Mouse (Mus musculus) layer of hippocampus, adult 6 months (tissue): ENCODE data around the gene Olfr1494. TPM values are rescaled to one million over a fixed set of nuclear protein-coding genes. Genes with fewer than 3 reads are reported as not detected.

Experiments
- long read RNA-seq, 2 experiments: library from polyadenylated mRNA; unstranded; transcript quantifications; one replicate each; pipeline ENCODE4 v2.0.0; 2019 to 2020
- polyA plus RNA-seq: library from polyadenylated mRNA; unstranded; fragments of <200 nt; fragmentation: Nextera tagmentation; gene quantifications from 2 replicates; pipeline ENCODE4 v1.2.3, GENCODE M21; 2021

The Olfr1494 gene
- polyA plus RNA-seq: not detected in 2 replicates
- long read RNA-seq, experiment 1: 0 reads
- long read RNA-seq, experiment 2: 0 reads

DNA sequence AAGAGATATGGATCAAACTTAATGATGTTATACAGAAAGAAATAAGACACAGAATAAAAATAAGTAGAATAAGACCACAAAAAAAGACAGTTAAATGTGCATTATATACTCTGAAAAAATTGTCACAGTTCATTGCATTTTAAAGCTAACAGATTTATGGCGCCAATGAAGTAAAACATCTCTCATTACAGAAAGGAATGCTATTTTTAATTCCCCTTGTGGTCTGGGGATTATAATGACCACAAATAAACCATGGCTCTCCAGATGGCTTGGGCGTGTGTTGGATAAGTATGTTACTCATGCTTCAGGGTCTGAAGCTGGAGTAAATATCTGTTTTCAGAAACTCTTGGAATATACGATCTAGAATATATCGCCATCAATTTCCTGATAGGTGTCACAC, at the start of gene Olfr1494:
Gene Olfr1494 (plus strand): TSS at position 301 of the 400 bp plus-strand sequence.

DNA sequence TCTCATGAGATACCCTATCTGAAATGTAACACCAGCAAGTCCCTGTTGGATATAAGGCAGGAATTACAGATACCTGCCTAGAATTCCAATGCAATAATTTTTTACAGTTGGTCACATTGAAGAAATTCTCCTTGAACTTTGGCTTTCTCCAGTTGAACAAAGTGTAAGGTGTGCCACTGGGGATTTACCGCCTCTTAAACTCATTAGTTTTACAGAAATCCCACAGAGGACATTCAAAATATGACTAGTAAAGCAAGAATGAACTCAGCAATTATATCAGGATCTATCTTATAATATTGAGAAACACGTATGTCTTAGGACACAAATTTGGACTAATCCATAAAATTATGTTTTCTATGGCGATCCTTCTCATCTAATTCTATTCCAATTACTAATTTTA, 42.6 kb upstream of the Olfr1494 start, which contains the start of gene Olfr1491:
Gene Olfr1491 (plus strand): TSS at position 301 of the 400 bp plus-strand sequence.

DNA sequence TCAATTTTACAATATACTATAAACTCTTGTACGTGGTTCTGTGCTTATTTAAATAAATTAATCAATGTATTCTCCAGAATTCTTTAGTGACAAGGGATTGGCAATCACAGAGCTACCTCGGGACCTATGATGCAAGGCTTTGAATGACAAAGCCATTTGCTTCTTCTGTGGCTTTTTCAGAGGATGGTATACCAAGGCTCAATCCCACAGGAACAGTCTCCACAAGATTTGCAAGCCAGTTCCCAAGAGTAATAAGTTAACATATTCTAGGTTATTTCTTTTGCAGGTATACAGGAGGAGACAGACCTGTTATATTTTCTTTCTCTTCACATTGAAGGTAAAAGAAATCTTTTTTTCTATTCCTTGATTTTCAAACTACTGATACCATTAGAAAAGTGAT, 16.6 kb upstream of the Olfr1494 start, which contains the start of gene Olfr1493-ps1:
Gene Olfr1493-ps1 (plus strand): TSS at position 301 of the 400 bp plus-strand sequence.

DNA sequence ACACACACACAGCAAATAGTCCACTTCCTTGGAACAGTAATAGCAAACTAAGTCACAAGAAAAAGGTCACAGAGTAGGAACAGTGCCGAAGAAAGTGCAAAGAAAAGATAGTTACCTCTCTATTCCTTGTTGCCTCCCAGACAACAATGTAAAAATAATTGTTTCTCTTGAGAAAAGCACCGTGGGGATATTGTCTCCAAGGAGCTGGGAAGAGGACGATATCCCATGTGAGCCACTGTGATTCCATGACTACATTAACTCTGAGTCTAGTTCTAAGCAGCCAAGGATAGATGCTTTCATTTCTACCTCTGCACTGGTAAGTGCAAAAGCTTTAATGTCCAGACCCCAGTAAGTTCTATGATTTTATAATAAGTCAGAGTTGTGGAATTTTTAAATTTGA, 24.8 kb downstream of the Olfr1494 start, which contains the start of gene Olfr1495:
Gene Olfr1495 (plus strand): TSS at position 301 of the 400 bp plus-strand sequence.

DNA sequence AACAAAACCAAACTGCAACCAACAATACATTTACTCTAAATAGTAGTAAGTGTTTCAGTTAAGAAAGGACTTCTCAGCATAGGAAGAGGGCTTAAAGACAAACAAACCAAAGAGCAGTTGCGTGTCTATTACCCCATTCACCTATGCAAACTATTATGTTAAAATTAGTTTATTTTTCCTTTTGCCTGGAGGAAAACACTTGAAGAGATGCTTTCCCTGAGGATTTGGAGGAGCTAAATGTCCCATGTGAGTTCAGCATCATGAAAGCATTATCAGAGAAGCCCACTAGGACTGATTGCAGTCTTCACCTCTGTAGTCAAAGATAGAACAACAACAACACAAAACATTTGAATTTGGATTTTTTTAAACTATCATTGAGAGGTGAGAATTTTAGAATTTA, 38.0 kb downstream of the Olfr1494 start, which contains the start of gene Olfr1496:
Gene Olfr1496 (plus strand): TSS at position 301 of the 400 bp plus-strand sequence.

DNA sequence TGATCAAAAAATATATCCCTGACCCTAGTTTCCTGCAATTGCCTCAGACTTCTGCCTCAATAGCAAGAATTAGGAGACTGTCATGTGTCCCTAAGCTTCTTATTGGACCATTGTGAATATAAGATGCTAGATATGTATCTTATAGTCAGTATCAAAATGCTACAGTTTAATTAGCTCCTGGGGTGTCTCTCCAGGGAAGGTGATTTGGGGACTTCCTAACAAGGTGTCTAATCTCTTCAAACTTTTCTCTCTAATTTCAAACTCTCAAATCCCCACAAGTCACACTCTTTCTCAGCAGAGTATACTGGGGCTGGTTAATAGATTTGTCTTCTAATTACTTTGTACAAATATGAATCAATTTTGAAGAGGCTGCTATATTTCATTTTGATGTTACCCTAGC, 58.6 kb downstream of the Olfr1494 start, which contains the start of gene Olfr1497:
Gene Olfr1497 (minus strand): TSS at position 101 of the 400 bp plus-strand sequence.

Other genes with a start within 250 kb of the Olfr1494 start
- not detected in 2 replicates for gene Olfr1477, start 239.2 kb upstream of the Olfr1494 start, polyA plus RNA-seq
- not detected in 2 replicates for gene Olfr1480, start 211.8 kb upstream of the Olfr1494 start, polyA plus RNA-seq
- not detected in 2 replicates for gene Olfr1484, start 156.2 kb upstream of the Olfr1494 start, polyA plus RNA-seq
- gene Olfr1487, start 122.4 kb upstream of the Olfr1494 start, polyA plus RNA-seq: not detected in 2 replicates
- not detected in 2 replicates for gene Olfr1489, start 108.1 kb upstream of the Olfr1494 start, polyA plus RNA-seq
- gene Olfr1490, start 88.6 kb upstream of the Olfr1494 start, polyA plus RNA-seq: not detected in 2 replicates
- not detected in 2 replicates for gene Olfr1491, start 42.5 kb upstream of the Olfr1494 start, polyA plus RNA-seq
- not detected in 2 replicates for gene Olfr1493-ps1, start 16.4 kb upstream of the Olfr1494 start, polyA plus RNA-seq
- gene Olfr1495, start 24.9 kb downstream of the Olfr1494 start, polyA plus RNA-seq: not detected in 2 replicates
- gene Olfr1496, start 38.1 kb downstream of the Olfr1494 start, polyA plus RNA-seq: not detected in 2 replicates
- gene Olfr1497, start 58.5 kb downstream of the Olfr1494 start, polyA plus RNA-seq: not detected in 2 replicates
- gene Olfr1499, start 79.7 kb downstream of the Olfr1494 start, polyA plus RNA-seq: not detected in 2 replicates
- not detected in 2 replicates for gene Olfr1500, start 90.8 kb downstream of the Olfr1494 start, polyA plus RNA-seq
- gene Olfr1501, start 111.0 kb downstream of the Olfr1494 start, polyA plus RNA-seq: not detected in 2 replicates
- gene Olfr1502, start 122.1 kb downstream of the Olfr1494 start, polyA plus RNA-seq: not detected in 2 replicates
- not detected in 2 replicates for gene Olfr1504, start 158.2 kb downstream of the Olfr1494 start, polyA plus RNA-seq
- not detected in 2 replicates for gene Olfr1505, start 173.8 kb downstream of the Olfr1494 start, polyA plus RNA-seq